Mouse (Mus musculus) testis, adult 2 months (tissue): ENCODE data around the gene Pak1ip1.

Experiments used
- CTCF ChIP-seq: fragments of 200-500 bp; IDR thresholded peaks from 2 replicates; pipeline ENCODE4 v1.5.1; 2012; ENCODE audit warnings: low read depth, mild to moderate bottlenecking, inconsistent platforms, low read length, moderate library complexity; ENCODE audit not compliant: control insufficient read depth, insufficient read depth, insufficient replicate concordance
- POLR2A ChIP-seq: fragments of 200-500 bp; IDR thresholded peaks from 2 replicates; pipeline ENCODE4 v1.6.1; 2012; ENCODE audit warnings: low read depth, mild to moderate bottlenecking, inconsistent platforms, low read length, moderate library complexity; ENCODE audit not compliant: control insufficient read depth

- TF ChIP-seq CTCF: no peak
- no peak for TF ChIP-seq POLR2A
Observed at GRCm38 (mm10) chr13:40951386-40951976, 49.3 kb upstream of the Pak1ip1 start.
